Mouse (Mus musculus): ENCODE data around the gene Hnrnpul1.
"Not testable (repeated sequence)": the region's sequence is repeated elsewhere in the genome, so short reads cannot be mapped to it uniquely, and the experiment has no call there.

Gene Hnrnpul1

DNA sequence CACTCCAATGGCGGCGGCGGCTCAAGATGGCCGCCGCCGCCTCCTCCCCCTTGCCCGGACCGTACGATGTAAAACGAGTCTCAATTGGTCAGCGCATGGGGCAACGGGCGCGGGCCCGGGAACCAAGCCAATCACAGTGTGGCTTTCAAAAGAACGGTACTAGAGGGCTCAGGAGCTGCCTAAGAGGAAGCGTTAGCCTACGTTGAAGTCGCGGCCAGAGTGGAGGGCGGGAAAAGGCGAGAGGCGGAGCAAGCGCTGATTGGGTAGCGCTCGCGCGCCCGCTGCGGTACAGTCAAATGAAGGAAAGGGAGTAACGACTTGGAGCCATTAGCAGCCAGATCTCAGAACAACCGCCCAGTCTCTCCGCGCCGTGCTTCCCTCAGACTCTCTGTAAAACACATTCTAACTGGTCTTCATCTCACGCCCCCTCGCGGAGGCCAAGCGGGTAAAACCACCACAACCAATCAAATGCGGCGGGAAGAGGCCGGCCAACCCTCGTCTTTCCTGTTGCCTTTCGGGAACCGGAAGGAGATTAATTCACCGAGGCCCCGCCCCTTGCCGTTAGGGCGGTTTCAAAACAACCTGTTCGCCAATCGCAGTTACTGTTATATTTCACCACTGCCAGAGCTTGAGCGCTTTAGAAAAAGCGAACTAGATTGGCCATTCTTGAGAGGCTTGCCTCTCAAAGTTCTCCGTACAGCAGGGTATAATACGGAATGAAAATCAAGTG lies at the start of gene Hnrnpul1:
Hnrnpul1 (minus strand) TSS at position 20 of the 730 bp plus-strand sequence.
- DNase-seq (ENCODE audit: low spot score) = peak; percentile 100

DNA sequence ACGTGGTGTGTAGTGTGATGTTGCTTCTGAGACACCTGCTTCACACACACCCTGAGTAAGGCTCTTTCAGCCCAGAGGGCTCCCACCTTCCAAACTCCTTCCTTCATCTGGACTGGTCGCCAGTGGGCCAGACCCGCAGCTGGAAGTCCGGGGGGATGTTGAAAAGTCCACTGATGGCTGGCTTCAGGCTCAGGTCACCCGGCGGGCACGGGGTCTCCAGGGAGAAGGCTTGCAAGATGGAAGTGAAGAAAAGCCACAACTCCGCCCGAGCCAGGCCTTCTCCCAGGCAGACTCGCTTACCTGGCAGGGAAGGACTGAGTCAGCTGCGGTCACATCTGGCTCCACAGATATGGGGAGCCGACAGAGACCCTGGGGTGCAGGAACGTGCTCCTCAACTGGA lies 48.9 kb upstream of the Hnrnpul1 start:
- no peak for DNase-seq (ENCODE audit: low spot score)

GRCm38 (mm10) chr7:25802241-25803125 lies 47.9 kb upstream of the Hnrnpul1 start:
- no peak for DNase-seq (ENCODE audit: low spot score)

DNA sequence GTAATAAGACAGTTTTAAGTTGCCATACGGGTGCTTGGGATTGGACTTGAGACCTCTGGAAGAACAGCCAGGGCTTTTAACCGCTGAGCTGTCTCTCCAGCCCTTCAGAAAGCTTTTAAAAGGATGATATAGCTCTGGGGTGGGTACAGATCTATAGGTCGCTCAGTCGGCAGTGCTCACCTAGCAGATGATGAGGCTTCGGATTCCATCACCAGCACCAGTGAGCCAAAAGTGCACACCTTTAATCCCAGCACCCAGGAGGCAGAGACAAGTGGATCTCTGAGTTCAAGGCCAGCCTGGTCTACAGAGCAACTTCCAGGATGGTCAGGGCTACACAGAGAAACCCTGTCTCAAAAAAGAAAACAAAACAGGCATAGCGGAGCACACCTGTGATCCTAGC lies 46.5 kb upstream of the Hnrnpul1 start:
- DNase-seq (ENCODE audit: low spot score) = no peak

DNA sequence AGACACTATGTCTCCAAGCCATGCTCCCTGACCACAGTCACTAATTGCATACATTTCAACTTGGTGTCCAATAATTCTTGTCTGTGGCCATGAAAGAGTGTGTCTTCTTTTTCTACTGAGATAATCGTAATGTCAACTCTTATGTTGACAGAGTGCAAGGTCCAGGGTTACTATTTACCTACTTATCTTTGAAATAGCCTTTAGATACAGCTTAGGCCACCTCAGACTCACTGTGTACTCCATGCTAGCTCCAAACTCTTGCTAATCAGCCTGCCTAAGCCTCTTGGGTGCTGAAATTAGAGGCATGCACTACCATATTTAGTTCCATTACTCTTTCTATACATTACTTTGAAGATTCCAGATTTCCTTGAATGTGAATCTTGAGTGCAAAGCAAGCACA lies 44.8 kb upstream of the Hnrnpul1 start:
- DNase-seq (ENCODE audit: low spot score) = no peak

GRCm38 (mm10) chr7:25798540-25798939 lies 44.0 kb upstream of the Hnrnpul1 start:
- no peak for DNase-seq (ENCODE audit: low spot score)

- DNase-seq (ENCODE audit: low spot score) = no peak
Observed at GRCm38 (mm10) chr7:25794775-25795174, 40.2 kb upstream of the Hnrnpul1 start.

DNA sequence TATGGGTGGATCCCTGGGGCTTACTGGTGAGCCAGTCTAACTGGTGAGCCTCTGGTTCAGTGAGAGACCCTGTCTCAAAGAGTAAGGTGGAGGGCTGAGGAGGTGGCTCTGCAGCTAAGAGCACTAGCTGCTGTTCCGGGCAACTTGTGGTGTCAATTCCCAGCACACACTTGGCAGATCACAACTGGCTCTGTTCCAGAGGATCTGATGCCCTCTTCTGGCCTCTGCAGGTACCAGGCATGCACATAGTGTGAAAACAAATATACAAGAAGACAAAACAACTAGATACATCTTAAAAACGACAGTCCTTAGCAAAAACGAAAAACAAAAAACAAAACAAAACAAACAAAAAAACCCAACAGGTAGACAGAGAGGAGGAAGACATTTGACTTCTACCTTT lies 39.1 kb upstream of the Hnrnpul1 start:
- DNase-seq (ENCODE audit: low spot score) = no peak

DNA sequence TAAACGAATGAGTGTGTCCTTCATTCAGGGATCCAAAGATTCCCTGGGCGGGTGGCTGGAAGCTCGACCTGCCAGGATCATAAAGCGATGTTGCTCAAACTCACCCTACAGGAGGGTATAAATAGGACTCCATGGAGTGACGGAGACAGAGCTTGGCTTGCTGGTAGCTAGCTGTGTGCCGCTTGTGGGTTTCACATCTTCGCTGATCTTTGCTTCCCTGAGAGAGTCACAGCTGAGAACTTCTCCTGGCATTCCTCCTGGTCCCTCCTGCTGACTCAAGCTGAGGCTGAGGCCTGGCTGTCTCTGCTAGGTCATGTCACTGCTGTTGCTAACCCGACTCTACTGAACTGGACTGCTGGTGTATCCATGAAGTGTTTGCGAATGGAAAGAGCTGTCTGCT lies 38.4 kb upstream of the Hnrnpul1 start:
- not testable (repeated sequence) for DNase-seq (ENCODE audit: low spot score)

- no peak for DNase-seq (ENCODE audit: low spot score)
Observed at GRCm38 (mm10) chr7:25790615-25791014, 36.1 kb upstream of the Hnrnpul1 start.

DNA sequence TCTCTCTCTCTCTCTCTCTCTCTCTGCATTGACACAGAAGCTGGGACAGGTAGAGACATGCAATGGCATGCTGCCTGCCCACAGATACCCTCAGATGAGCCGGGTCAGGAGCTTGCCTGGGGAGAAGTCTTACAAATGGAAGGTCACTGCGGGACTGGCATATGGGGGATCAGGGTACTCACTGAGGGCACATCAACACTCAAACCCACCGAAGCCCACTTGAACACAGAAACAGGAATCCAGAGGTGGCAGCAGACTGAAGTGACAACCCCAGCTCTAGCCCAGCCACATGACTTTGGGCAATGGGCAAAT lies 34.5 kb upstream of the Hnrnpul1 start:
- no peak for DNase-seq (ENCODE audit: low spot score)

DNA sequence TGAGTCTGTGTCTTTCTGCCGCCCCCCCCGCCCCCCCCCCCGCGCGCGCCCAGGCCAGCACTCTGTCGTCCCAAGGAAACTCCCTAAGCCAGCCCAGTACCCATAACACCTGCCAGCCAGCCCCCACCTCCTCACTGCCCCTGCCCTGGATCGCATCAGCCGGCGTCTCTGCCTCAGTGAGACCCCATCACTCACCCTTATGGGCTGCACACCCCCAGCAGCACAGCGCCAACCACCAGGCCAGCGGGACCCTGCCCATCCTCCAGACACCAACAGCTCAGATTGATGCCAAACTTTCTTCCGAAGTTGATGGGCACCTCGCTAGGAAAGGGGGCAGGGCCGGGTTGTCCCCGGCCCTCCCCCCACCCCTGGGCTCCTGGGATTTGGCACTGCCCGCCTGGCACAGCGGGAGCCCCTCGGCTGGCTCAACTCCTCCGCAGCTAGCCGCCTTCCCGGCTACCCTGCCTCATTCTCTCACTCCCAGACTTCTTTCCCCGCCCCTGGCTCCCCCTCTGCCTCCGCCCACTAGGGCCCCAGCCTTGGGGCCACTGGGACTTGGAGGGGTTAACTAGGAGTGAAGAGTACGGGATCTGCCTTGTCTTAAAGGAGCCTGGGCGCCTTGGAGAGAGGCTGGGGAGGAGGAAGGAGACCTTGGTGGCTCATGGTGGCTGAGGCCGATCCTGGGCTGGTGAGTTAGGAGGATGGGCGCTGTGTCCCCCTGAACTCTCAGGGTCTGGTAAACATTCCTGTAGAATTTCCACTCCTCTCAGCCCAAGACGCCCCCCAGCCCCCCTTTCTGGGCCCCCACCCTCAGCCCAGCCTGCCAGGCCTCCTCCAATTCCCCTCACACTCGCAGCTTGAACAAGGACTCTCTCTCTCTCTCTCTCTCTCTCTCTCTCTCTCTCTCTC lies 33.9 kb upstream of the Hnrnpul1 start, which contains the start of gene Axl:
Axl (minus strand) TSS at position 486 of the 909 bp plus-strand sequence.
- peak; percentile 52 for DNase-seq (ENCODE audit: low spot score)

GRCm38 (mm10) chr7:25787456-25788219 lies 33.1 kb upstream of the Hnrnpul1 start:
- DNase-seq (ENCODE audit: low spot score) = no peak

DNA sequence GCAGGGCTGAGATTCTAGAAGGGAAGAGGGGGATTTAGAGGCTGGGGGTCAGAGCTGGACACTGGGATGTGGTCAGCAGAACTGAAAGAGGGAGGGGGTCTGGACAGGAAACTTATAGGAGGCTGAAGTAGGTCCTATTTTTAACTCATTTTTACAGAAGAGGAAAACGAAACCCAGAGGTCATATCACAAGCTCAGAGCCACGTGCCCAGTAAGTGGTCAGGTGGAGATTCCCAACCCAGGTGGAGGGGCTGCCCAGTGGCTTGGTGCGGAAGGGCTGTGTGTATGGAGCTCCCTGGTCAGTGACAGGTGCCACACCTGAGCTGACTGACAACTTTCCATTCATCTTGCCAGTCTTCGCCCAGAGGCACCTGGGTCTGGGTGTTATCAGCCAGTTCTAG lies 32.4 kb upstream of the Hnrnpul1 start:
- no peak for DNase-seq (ENCODE audit: low spot score)

DNA sequence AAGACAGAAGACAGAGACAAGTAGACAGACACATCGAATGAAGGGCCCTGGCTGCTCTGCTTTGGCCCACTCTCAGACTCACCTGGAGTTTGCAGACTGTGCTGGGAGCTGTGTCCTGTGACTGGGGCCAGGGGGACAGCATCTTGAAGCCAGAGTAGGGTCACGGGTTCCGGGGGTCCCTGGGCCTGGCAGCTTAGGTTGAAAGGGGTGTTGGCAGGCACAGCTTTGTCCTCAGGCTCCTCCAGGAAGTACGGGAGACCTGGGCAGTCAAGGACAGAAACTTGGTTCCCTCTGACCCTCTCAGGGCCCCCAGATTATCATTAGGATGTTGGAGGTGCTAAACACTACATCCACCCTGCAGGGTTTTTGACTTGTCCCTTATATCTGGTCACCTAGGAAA lies 31.2 kb upstream of the Hnrnpul1 start:
- DNase-seq (ENCODE audit: low spot score) = no peak

- DNase-seq (ENCODE audit: low spot score) = no peak
Observed at GRCm38 (mm10) chr7:25784808-25785207, 30.3 kb upstream of the Hnrnpul1 start.

GRCm38 (mm10) chr7:25783746-25784145 lies 29.2 kb upstream of the Hnrnpul1 start:
- no peak for DNase-seq (ENCODE audit: low spot score)

- no peak for DNase-seq (ENCODE audit: low spot score)
Observed at GRCm38 (mm10) chr7:25782744-25783143, 28.2 kb upstream of the Hnrnpul1 start.

DNA sequence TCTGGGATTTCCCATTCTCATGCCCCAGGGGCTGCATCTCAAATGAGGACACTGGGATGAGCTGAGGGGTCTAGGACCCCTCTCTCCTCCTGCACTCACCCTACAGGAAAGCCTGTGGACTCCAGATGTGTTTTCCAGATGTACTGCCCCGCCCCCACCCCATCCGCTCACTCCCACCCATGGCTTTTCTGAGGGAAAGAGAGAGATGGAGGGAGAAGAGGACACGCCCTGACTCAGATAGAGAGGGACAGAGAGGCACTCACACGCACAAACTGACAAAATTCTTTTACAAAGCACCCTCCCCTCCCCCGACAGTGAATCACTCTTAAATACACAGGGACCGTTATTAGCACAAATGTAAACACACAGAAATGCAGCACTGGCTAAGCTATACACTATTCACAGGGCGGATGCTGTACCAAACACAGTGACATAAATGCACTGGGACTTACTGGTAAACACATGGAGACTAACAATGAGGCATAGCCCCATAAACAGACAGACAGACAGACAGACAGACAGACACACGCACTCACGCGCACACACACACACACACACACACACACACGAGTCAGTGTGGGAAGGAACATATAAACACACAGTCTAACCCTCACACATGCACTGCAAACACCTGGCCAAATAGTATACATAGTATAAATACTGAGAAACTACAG lies 27.5 kb upstream of the Hnrnpul1 start:
- DNase-seq (ENCODE audit: low spot score) = no peak

DNA sequence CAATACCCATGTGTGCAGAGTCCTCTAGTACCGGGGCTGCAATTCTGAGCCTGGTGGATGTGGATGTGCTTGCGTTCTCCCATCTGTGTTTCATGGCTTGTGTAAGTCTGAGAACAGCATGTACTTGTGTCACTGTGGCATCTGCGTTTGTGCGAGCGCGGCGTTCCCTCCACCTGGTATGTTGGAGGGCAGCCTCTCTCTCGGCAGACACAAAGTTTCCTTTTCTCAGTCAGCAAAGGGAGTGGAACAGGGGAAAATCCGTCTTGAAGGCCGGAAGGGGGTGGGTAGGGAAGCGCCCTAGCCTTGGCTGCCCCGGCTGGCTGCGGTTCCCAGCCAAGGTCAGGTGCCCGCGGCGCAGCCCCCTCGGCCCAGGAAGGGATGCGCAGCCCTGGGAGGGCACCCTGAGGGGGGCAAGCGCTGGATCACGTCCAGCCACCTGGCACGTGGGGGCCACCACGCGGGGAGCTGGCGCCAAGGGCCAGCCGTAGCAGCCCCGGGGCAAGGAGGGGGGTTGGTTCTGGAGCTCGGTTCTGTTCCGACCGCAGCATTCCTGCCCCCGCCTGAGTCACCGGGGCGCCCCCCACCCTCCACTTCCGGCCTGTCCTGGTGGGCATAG lies 26.9 kb upstream of the Hnrnpul1 start:
- DNase-seq (ENCODE audit: low spot score) = peak; percentile 78

- DNase-seq (ENCODE audit: low spot score) = no peak
Observed at GRCm38 (mm10) chr7:25780753-25781152, 26.2 kb upstream of the Hnrnpul1 start.

Measured in layer of hippocampus, adult 11-12 months (tissue).